Mouse (Mus musculus) liver, embryonic 12.5 days (tissue): ENCODE measurements around the gene Gal3st3. TPM values are rescaled to one million over a fixed set of nuclear protein-coding genes. Genes with fewer than 3 reads are reported as not detected.

Source experiments
- ATAC-seq: fragments of 200-750 bp; cut with Nextera tagmentation; 2 replicates; pipeline ENCODE4 v1.8.0; 2017; ENCODE audit warnings: moderate number of reproducible peaks, mild to moderate bottlenecking, moderate library complexity
- H3K27ac ChIP-seq: fragments of 300-500 bp; sonication (generic); 2 replicates; pipeline ENCODE4 v1.5.1; 2016; ENCODE audit warnings: mild to moderate bottlenecking
- H3K27me3 ChIP-seq: fragments of 300-500 bp; sonication (generic); replicated peaks from 2 replicates; pipeline ENCODE4 v1.6.1; 2016; ENCODE audit warnings: mild to moderate bottlenecking, moderate library complexity
- H3K36me3 ChIP-seq: fragments of 300-500 bp; sonication (generic); 2 replicates; pipeline ENCODE4 v1.6.1; 2016; ENCODE audit warnings: mild to moderate bottlenecking, moderate library complexity
- H3K4me1 ChIP-seq: fragments of 300-500 bp; sonication (generic); 2 replicates; pipeline ENCODE4 v1.6.1; 2016
- H3K4me2 ChIP-seq: fragments of 300-500 bp; sonication (generic); 2 replicates; pipeline ENCODE4 v1.6.1; 2016; ENCODE audit warnings: mild to moderate bottlenecking, moderate library complexity
- H3K4me3 ChIP-seq: fragments of 300-500 bp; sonication (generic); 2 replicates; pipeline ENCODE4 v1.5.1; 2016; ENCODE audit warnings: mild to moderate bottlenecking, moderate library complexity
- H3K9ac ChIP-seq: fragments of 300-500 bp; sonication (generic); 2 replicates; pipeline ENCODE4 v1.6.1; 2016; ENCODE audit warnings: mild to moderate bottlenecking, moderate library complexity
- H3K9me3 ChIP-seq: fragments of 300-500 bp; sonication (generic); replicated peaks from 2 replicates; pipeline ENCODE4 v1.6.1; 2016; ENCODE audit warnings: mild to moderate bottlenecking, moderate library complexity
- WGBS: fragments of 180-500 bp; shearing (Covaris S2); methylation state at CpG from one replicate; pipeline ENCODE4 v1.1.7; 2016; ENCODE audit not compliant: insufficient replicate concordance; 5-methylcytosine and 5-hydroxymethylcytosine counted together
- polyA plus RNA-seq: library from polyadenylated mRNA; unstranded; fragments of >200 nt; fragmentation: Nextera tagmentation; extraction: Ambion mirVana; gene quantifications from 2 replicates; pipeline ENCODE4 v1.2.1, GENCODE M21; 2016

Gene Gal3st3
- polyA plus RNA-seq, 1 experiment from 2014 or later: 0.29 TPM

DNA sequence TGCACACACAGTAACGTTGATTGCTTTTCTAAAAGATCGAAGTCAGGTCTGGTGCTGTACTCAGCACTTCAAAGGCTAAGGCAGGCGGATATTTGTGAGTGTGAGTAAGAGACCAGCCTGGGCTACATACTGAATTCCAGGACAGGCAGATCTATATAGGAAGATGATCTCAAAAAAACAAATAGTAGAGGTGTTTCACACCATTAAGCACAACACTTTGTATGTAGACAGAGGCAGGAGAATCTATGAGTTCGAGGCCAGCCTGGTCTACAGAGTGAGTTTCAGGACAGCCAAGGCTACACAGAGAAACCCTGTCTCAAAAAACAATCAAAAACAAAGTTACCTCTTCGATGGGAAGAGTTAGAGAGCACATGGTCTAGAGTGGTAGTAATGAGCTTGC is 22.4 kb upstream of the Gal3st3 start:
- H3K4me3 ChIP-seq: no peak overlapping the region
- peaks cover 39% of the 10 kb centered on the region for H3K4me1 ChIP-seq
- H3K4me2 ChIP-seq: no peak overlapping the region
- H3K27ac ChIP-seq: no peak overlapping the region
- H3K36me3 ChIP-seq: peaks cover 70% of the 10 kb centered on the region
- H3K27me3 ChIP-seq: no peaks in the 10 kb centered on the region
- no peak overlapping the region for H3K9ac ChIP-seq
- H3K9me3 ChIP-seq: no peaks in the 10 kb centered on the region
- WGBS: 85% methylated on average over 5 of the region's 5 CpGs
- no peak for ATAC-seq

GRCm38 (mm10) chr19:5276531-5276930 is 21.6 kb upstream of the Gal3st3 start:
- no peak overlapping the region for H3K4me2 ChIP-seq
- H3K9me3 ChIP-seq: no peaks in the 10 kb centered on the region
- peaks cover 75% of the 10 kb centered on the region for H3K36me3 ChIP-seq
- H3K27me3 ChIP-seq: no peaks in the 10 kb centered on the region
- 82% methylated on average over 2 of the region's 2 CpGs for WGBS
- H3K27ac ChIP-seq: no peak overlapping the region
- H3K4me3 ChIP-seq: no peak overlapping the region
- no peak overlapping the region for H3K9ac ChIP-seq
- no peak for ATAC-seq
- H3K4me1 ChIP-seq: peaks cover 31% of the 10 kb centered on the region

DNA sequence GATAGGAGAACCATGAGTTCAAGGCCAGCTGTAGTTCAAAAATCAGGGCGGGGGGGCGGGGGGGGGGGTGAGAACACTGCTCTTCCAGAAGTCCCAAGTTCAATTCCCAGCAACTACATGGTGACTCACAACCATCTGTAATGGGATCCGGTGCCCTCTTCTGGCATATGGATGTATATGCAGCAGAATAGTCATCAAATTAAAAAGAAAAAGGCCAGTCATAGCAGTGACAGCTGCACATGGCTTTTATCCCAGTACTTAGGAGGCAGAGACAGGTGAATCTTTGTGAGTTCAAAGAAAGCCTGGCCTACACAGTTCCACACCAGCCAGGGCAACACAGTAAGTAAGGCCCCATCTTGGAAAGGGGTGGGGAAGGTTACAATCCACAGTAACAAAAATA is 21.0 kb upstream of the Gal3st3 start:
- H3K27ac ChIP-seq: no peak overlapping the region
- H3K9me3 ChIP-seq: no peaks in the 10 kb centered on the region
- peaks cover 81% of the 10 kb centered on the region for H3K36me3 ChIP-seq
- no peak for ATAC-seq
- WGBS: 71% methylated on average over 3 of the region's 3 CpGs
- no peaks in the 10 kb centered on the region for H3K27me3 ChIP-seq
- H3K9ac ChIP-seq: no peak overlapping the region
- no peak overlapping the region for H3K4me2 ChIP-seq
- H3K4me1 ChIP-seq: peaks cover 25% of the 10 kb centered on the region
- H3K4me3 ChIP-seq: no peak overlapping the region

GRCm38 (mm10) chr19:5278381-5278780 is 19.8 kb upstream of the Gal3st3 start:
- 76% methylated on average over 8 of the region's 8 CpGs for WGBS
- Histone ChIP-seq H3K36me3 (peaks cover 94% of the 10 kb centered on the region), H3K27ac (no peak overlapping the region), H3K4me1 (peaks cover 19% of the 10 kb centered on the region), H3K4me2 (no peak overlapping the region), H3K27me3 (no peaks in the 10 kb centered on the region), H3K4me3 (no peak overlapping the region), H3K9me3 (no peaks in the 10 kb centered on the region), H3K9ac (no peak overlapping the region)
- ATAC-seq: no peak

- peak; percentile 94 for ATAC-seq
- Histone ChIP-seq H3K9me3 (no peaks in the 10 kb centered on the region), H3K9ac (peak within 1 kb of the TSS; percentile 84), H3K27ac (peak within 1 kb of the TSS; percentile 79), H3K36me3 (peaks cover 39% of the 10 kb centered on the region), H3K4me1 (peaks cover 41% of the 10 kb centered on the region), H3K4me3 (peak within 1 kb of the TSS; percentile 79), H3K27me3 (peaks cover 28% of the 10 kb centered on the region), H3K4me2 (peak within 1 kb of the TSS; percentile 93)
- under 1% methylated on average over 46 of the region's 46 CpGs for WGBS
Observed at GRCm38 (mm10) chr19:5294972-5295735, 3.0 kb upstream of the Gal3st3 start, which contains the start of gene Sf3b2. Gene Sf3b2, minus strand, starts transcription at chr19:5295455.

DNA sequence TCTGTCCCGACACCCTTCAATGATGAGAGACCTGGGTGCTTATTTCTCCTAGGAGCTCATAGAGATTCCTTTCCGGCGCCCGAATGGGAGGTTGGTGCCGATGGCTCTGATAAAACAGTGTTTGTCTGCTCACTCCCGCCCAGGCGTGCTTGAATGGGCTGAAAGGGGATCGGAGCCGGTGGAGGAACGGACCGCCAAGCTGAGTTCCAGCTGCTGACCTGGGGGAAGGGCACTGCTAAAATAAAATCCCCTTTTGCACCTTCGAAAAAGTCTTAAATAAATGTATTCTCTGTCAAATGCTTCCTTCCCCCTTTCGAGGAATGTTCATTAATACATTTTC is 2.4 kb upstream of the Gal3st3 start:
- WGBS: 5% methylated on average over 13 of the region's 13 CpGs

GRCm38 (mm10) chr19:5296630-5297029 is 1.5 kb upstream of the Gal3st3 start:
- Histone ChIP-seq H3K9ac (0 out of 2 replicates have a peak overlapping the region, but pooled peaks have one; percentile 71), H3K4me1 (peaks cover 41% of the 10 kb centered on the region), H3K4me2 (peak overlapping the region; percentile 93), H3K9me3 (no peaks in the 10 kb centered on the region), H3K27ac (no peak overlapping the region), H3K36me3 (peaks cover 24% of the 10 kb centered on the region), H3K27me3 (peaks cover 34% of the 10 kb centered on the region), H3K4me3 (peak overlapping the region; percentile 79; the same call in 1 of the 2 replicates)
- ATAC-seq: no peak
- 68% methylated on average over 5 of the region's 5 CpGs for WGBS

More for the DNA sequence above, 2.4 kb upstream of the Gal3st3 start:
- peak overlapping the region; percentile 71 for H3K9ac ChIP-seq
- H3K4me2 ChIP-seq: peak overlapping the region; percentile 93
- H3K9me3 ChIP-seq: no peaks in the 10 kb centered on the region
- peak; percentile 66 for ATAC-seq
- H3K27ac ChIP-seq: peak overlapping the region; percentile 79
- peaks cover 31% of the 10 kb centered on the region for H3K27me3 ChIP-seq
- peak overlapping the region; percentile 79 for H3K4me3 ChIP-seq
- H3K4me1 ChIP-seq: peaks cover 41% of the 10 kb centered on the region
- peaks cover 33% of the 10 kb centered on the region for H3K36me3 ChIP-seq

GRCm38 (mm10) chr19:5300588-5300987 is 2.5 kb downstream of the Gal3st3 start:
- Histone ChIP-seq H3K4me3 (no peak overlapping the region), H3K9me3 (no peaks in the 10 kb centered on the region), H3K4me2 (no peak overlapping the region), H3K4me1 (peaks cover 22% of the 10 kb centered on the region), H3K36me3 (no peaks in the 10 kb centered on the region), H3K27ac (no peak overlapping the region), H3K9ac (no peak overlapping the region), H3K27me3 (peaks cover 42% of the 10 kb centered on the region)
- 70% methylated on average over 6 of the region's 6 CpGs for WGBS
- ATAC-seq: no peak

DNA sequence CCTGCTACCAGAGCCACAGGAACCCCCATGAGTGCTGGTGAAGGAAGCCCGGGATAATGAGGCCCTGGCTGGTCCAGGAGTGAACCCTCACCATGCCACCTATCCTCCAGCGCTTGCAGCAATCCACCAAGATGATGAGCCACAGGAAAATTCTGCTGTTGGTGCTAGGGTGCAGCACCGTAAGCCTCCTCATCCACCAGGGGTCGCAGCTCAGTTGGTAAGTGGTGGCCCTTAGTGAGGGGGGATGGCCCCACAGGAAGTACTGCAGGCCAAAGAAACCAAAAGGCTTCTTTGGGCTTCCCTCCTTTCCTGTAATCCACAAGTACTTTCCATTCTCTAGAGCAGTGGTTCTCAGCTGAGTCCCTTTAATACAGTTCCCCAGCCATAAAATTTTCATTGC is 4.3 kb downstream of the Gal3st3 start:
- Histone ChIP-seq H3K4me3 (no peak overlapping the region), H3K4me2 (no peak overlapping the region), H3K9me3 (no peaks in the 10 kb centered on the region), H3K27ac (no peak overlapping the region), H3K27me3 (peaks cover 52% of the 10 kb centered on the region), H3K4me1 (peaks cover 16% of the 10 kb centered on the region), H3K9ac (no peak overlapping the region), H3K36me3 (no peaks in the 10 kb centered on the region)
- no peak for ATAC-seq
- 7% methylated on average over 4 of the region's 4 CpGs for WGBS

GRCm38 (mm10) chr19:5306279-5306678 is 8.1 kb downstream of the Gal3st3 start:
- Histone ChIP-seq H3K27ac (no peak overlapping the region), H3K4me1 (peaks cover 11% of the 10 kb centered on the region), H3K36me3 (no peaks in the 10 kb centered on the region), H3K4me3 (no peak overlapping the region), H3K9ac (no peak overlapping the region), H3K27me3 (peaks cover 42% of the 10 kb centered on the region), H3K9me3 (no peaks in the 10 kb centered on the region), H3K4me2 (no peak overlapping the region)
- WGBS: 55% methylated on average over 6 of the region's 6 CpGs
- ATAC-seq: peak; percentile 27; the same call in 1 of the 2 replicates

DNA sequence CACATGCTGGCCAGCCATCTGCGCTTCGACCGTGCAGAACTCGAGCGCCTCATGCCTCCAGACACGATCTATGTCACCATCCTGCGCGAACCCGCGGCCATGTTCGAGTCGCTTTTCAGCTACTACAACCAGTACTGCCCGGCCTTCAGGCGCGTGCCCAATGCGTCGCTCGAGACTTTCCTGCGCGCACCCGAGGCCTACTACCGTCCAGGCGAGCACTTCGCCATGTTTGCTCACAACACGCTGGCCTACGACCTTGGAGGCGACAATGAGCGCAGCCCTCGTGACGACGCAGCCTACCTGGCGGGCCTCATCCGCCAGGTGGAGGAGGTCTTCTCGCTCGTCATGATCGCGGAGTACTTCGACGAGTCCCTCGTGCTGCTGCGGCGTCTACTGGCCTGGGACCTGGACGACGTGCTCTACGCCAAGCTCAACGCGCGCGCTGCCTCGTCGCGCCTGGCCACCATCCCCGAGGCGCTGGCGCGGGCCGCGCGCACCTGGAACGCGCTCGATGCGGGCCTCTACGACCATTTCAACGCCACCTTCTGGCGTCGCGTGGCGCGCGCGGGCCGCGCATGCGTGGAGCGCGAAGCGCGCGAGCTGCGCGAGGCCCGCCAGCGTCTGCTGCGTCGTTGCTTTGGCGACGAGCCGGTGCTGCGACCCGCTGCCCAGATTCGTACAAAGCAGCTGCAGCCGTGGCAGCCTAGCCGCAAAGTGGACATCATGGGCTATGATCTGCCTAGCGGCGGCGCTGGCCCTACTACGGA is 9.0 kb downstream of the Gal3st3 start:
- Histone ChIP-seq H3K4me3 (peak overlapping the region; percentile 30), H3K9me3 (no peaks in the 10 kb centered on the region), H3K9ac (peak overlapping the region; percentile 32; the same call in 1 of the 2 replicates), H3K4me1 (peaks cover 11% of the 10 kb centered on the region), H3K27ac (no peak overlapping the region), H3K27me3 (peaks cover 43% of the 10 kb centered on the region), H3K4me2 (peak overlapping the region; percentile 63), H3K36me3 (no peaks in the 10 kb centered on the region)
- no peak for ATAC-seq
- WGBS: 26% methylated on average over 98 of the region's 98 CpGs

- no peaks in the 10 kb centered on the region for H3K36me3 ChIP-seq
- H3K27me3 ChIP-seq: peaks cover 38% of the 10 kb centered on the region
- no peak overlapping the region for H3K9ac ChIP-seq
- no peak overlapping the region for H3K4me2 ChIP-seq
- H3K4me3 ChIP-seq: no peak overlapping the region
- H3K4me1 ChIP-seq: peaks cover 11% of the 10 kb centered on the region
- no peak for ATAC-seq
- H3K9me3 ChIP-seq: no peaks in the 10 kb centered on the region
- no peak overlapping the region for H3K27ac ChIP-seq
- WGBS: 70% methylated on average over 7 of the region's 7 CpGs
Observed at GRCm38 (mm10) chr19:5309025-5309424, 10.9 kb downstream of the Gal3st3 start.
